Mouse (Mus musculus): Measurements from ENCODE around the gene Anks3. TPM values are rescaled to one million over a fixed set of nuclear protein-coding genes. Genes with fewer than 3 reads are reported as not detected.

Gene Anks3
- total RNA-seq, 2 experiments from 2014 or later: 75.8 to 98.0 TPM

DNA sequence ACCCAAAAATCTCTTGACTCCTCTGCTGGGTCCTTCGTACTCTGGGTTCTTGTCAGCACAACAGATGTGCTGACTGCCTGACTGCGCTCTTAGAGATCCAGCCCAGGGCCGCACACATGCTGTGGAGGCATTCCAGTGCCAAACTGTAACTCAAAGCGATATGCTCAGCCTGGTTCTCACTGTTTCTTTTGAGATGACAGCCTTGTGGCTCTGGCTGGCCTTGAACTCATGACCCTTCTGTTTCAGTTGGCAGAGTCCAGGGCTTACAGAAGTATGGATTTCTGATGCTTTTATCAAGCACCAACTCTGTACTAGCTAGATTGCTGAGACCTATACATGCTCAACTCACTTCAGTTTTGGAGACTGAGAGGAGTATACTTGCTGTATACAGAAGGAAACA is 29.3 kb upstream of the Anks3 start:
- TF ChIP-seq CTCF (conservative IDR thresholded peaks at IDR 0.05): no peak
- no peak for DNase-seq (ENCODE audit: low spot score in 2 of 2)
- Histone ChIP-seq H3K4me3 (no peak overlapping the region), H3K27ac (no peak overlapping the region)

- no peak for TF ChIP-seq CTCF (conservative IDR thresholded peaks at IDR 0.05)
- DNase-seq (ENCODE audit: low spot score in 2 of 2): no peak
These were observed 20.7 kb upstream of the Anks3 start for GRCm38 (mm10) chr16:4984717-4985116.

DNA sequence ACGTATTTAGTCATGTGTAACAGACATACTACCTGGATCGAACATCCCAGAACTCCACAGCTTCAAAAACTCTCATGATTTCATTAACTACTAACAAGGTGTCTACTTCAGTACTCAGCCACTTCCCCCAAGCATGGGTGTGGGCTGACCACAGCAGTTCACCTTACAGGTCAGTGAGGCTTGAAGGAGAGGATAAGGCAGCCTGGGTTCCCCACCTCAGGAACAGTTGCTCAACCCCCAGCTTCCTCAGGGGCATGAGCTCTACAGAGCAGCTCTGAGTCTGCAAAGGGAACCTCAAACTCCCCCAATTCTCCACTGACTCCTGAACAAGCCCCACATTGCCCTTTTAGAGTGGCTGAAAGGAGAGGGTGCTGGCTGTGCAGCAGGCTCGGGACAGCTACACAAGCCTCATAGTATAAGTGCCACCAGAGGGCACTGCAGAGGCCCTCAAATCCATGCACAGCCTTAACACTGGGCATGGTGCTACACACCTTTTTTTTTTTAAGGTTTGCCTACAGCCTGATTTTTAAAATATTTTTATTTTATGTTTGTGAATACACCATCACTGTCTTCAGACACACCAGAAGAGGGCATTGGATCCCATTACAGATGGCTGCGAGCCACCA is 15.9 kb upstream of the Anks3 start:
- DNase-seq (ENCODE audit: low spot score in 2 of 2): no peak
- Histone ChIP-seq H3K27ac (no peak overlapping the region), H3K4me3 (no peak overlapping the region)
- TF ChIP-seq CTCF (conservative IDR thresholded peaks at IDR 0.05): peak; percentile 84

More at GRCm38 (mm10) chr16:4984717-4985116, 20.7 kb upstream of the Anks3 start:
- no peak overlapping the region for H3K27ac ChIP-seq
- H3K4me3 ChIP-seq: no peak overlapping the region

GRCm38 (mm10) chr16:4978275-4979051 is 14.5 kb upstream of the Anks3 start:
- peak overlapping the region; percentile 81 for H3K27ac ChIP-seq
- DNase-seq (ENCODE audit: low spot score in 2 of 2): no peak
- H3K4me3 ChIP-seq: no peak overlapping the region
- no peak for TF ChIP-seq CTCF (conservative IDR thresholded peaks at IDR 0.05)

DNA sequence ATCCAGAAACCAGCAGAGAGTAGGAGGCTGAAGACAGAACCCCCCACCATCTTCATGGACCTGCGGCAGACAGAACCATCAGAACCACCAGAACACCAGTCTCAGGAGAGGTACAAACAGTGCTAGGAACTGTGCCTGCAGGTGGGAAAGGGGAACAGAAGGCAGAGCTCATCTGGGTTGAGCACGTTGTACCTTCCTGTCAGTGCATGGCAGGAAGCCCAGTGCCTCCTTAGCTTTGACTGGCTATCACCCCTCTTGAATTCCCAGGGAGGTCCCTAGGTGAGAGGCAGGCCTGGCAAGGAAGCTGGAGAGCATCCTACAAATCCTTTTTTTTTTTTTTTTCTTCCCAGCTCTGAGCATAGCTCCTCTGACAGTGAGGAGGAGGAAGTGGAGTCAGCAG is 12.2 kb upstream of the Anks3 start:
- TF ChIP-seq CTCF (conservative IDR thresholded peaks at IDR 0.05): no peak
- H3K4me3 ChIP-seq: no peak overlapping the region
- DNase-seq (ENCODE audit: low spot score in 2 of 2): no peak
- peak overlapping the region; percentile 72 for H3K27ac ChIP-seq

DNA sequence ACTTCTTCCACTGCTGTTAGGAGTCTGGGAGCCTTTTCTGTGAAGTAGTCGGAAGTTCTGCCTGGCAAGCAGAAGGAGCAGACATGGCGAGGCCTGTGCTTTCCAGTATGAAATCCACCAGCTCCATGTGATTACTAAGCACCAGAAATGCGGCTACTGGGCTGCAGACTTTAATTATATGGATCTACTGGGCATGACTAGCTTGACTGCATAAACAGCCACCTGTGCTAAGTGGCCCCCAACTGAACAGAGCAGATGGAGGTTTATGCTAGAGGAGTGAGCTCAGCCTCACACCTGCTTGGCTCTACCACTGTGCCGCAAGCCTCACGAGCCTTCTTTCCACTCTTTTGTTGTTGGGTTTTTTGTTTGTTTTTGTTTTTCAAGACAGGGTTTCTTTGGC is 10.5 kb upstream of the Anks3 start:
- H3K27ac ChIP-seq: no peak overlapping the region

DNA sequence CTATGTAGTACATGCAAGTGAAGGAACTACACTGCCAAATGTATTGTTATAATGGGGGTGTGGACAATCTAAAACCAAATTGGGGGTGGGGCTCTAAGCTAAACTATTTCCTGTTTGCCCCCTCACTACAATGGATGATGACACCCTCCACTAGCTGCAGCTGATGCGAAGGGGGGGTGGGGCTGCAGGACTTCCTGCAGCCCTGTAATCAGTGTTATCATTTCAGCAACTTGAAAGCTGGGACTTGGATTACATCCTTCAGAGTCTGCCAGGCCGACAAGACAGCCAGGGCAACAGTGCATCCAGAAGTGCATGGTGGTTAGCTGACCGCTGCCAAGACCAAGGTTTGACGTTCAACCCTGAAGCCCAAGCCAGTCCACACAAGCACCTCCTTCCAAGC is 7.6 kb upstream of the Anks3 start:
- DNase-seq (ENCODE audit: low spot score in 2 of 2): no peak
- H3K27ac ChIP-seq: no peak overlapping the region
- no peak for TF ChIP-seq CTCF (conservative IDR thresholded peaks at IDR 0.05)
- no peak overlapping the region for H3K4me3 ChIP-seq

More for the DNA sequence above, 10.5 kb upstream of the Anks3 start:
- H3K4me3 ChIP-seq: no peak overlapping the region
- DNase-seq (ENCODE audit: low spot score in 2 of 2): no peak
- TF ChIP-seq CTCF (conservative IDR thresholded peaks at IDR 0.05): no peak

GRCm38 (mm10) chr16:4969055-4969843 is 5.2 kb upstream of the Anks3 start:
- Histone ChIP-seq H3K4me3 (no peak overlapping the region), H3K27ac (no peak overlapping the region)
- no peak for TF ChIP-seq CTCF (conservative IDR thresholded peaks at IDR 0.05)
- no peak for DNase-seq (ENCODE audit: low spot score in 2 of 2)

- no peak for DNase-seq (ENCODE audit: low spot score in 2 of 2)
- Histone ChIP-seq H3K4me3 (no peak overlapping the region), H3K27ac (no peak overlapping the region)
- no peak for TF ChIP-seq CTCF (conservative IDR thresholded peaks at IDR 0.05)
These were observed 4.4 kb upstream of the Anks3 start for GRCm38 (mm10) chr16:4968426-4968825.

GRCm38 (mm10) chr16:4965392-4966129 is 1.6 kb upstream of the Anks3 start:
- H3K27ac ChIP-seq: peak overlapping the region; percentile 97
- TF ChIP-seq CTCF (conservative IDR thresholded peaks at IDR 0.05): no peak

GRCm38 (mm10) chr16:4964731-4965391 is 856 bp upstream of the Anks3 start:
- DNase-seq (ENCODE audit: low spot score in 2 of 2): no peak
- H3K27ac ChIP-seq: peak overlapping the region; percentile 97
- no peak for TF ChIP-seq CTCF (conservative IDR thresholded peaks at IDR 0.05)
- peak overlapping the region; percentile 75 for H3K4me3 ChIP-seq

More at GRCm38 (mm10) chr16:4965392-4966129, 1.6 kb upstream of the Anks3 start:
- no peak overlapping the region; the same call in 1 of the 2 replicates for H3K4me3 ChIP-seq
- no peak for DNase-seq (ENCODE audit: low spot score in 2 of 2)

DNA sequence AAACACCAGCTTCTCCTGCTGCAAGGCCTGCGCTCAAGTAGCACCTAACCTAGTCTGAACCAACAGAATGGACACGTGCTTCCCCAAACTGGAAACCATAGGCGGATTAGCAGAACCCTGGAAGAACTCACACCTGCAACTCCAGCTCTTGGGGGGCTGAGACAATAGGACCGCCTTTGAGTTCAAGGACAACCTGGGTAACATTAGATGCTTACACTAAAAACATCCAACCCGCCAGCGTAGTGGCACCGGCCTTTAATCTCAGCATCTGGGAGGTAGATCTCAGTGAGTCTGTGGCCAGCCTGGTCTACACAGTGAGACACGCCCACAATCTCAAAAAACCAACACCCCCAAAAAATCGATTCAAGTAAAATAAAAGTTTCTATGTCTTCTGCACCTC is 659 bp downstream of the Anks3 start:
- peak overlapping the region; percentile 97 for H3K27ac ChIP-seq
- peak overlapping the region; percentile 75 for H3K4me3 ChIP-seq
- TF ChIP-seq CTCF (conservative IDR thresholded peaks at IDR 0.05): no peak
- no peak for DNase-seq (ENCODE audit: low spot score in 2 of 2)

Measured in layer of hippocampus, adult 2 months (tissue).